Mouse (Mus musculus): ENCODE results near the gene Lekr1.

DNA sequence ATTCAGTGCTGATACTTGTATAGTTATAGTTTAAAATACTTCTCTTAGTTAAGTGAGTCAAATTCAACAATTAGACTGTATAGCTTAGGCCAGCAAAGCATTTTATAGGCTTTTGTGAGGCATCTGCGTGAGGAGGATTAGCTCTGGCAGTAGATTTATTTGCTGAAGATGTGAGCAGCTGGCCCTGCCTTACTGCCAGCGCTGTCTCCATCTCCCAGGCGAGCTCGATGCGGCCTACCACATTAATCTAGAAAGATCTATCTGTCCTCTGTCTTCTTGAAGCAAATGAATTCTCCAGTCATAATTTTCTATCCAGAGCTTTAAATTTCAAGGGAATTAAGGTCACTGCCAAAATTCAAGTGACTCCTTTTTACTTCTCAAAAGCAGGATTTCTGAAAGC is 170.4 kb downstream of the Lekr1 start:
- no peak for TF ChIP-seq EP300 (IDR thresholded peaks at IDR 0.05; ENCODE audit: low read depth)
- no peak for TF ChIP-seq CTCF (IDR thresholded peaks at IDR 0.05; ENCODE audit: low read depth)

Measured in heart, postnatal 0 days (tissue).